Mouse (Mus musculus) brain, adult 2 months (tissue): Measurements from ENCODE around the gene Zdhhc4.
A peak's percentile ranks its signal among the peaks of the same experiment; 100 is the strongest.

Experiments used
- DNase-seq: peaks from one replicate; pipeline ENCODE4 v3.0.0; 2011; ENCODE audit warnings: low read depth, low spot score

Zdhhc4 gene

GRCm38 (mm10) chr5:143279247-143279646, 49.8 kb downstream of the Zdhhc4 start:
- DNase-seq: no peak

- DNase-seq: no peak
Observed at GRCm38 (mm10) chr5:143275761-143276160, 53.3 kb downstream of the Zdhhc4 start.

- DNase-seq: no peak
Observed at GRCm38 (mm10) chr5:143272540-143273330, 56.3 kb downstream of the Zdhhc4 start.

GRCm38 (mm10) chr5:143272108-143272507, 56.9 kb downstream of the Zdhhc4 start:
- DNase-seq: no peak

- DNase-seq: peak; percentile 82
Observed at GRCm38 (mm10) chr5:143271642-143272041, 57.4 kb downstream of the Zdhhc4 start.

- DNase-seq: no peak
Observed at GRCm38 (mm10) chr5:143270151-143270519, 58.9 kb downstream of the Zdhhc4 start.

DNA sequence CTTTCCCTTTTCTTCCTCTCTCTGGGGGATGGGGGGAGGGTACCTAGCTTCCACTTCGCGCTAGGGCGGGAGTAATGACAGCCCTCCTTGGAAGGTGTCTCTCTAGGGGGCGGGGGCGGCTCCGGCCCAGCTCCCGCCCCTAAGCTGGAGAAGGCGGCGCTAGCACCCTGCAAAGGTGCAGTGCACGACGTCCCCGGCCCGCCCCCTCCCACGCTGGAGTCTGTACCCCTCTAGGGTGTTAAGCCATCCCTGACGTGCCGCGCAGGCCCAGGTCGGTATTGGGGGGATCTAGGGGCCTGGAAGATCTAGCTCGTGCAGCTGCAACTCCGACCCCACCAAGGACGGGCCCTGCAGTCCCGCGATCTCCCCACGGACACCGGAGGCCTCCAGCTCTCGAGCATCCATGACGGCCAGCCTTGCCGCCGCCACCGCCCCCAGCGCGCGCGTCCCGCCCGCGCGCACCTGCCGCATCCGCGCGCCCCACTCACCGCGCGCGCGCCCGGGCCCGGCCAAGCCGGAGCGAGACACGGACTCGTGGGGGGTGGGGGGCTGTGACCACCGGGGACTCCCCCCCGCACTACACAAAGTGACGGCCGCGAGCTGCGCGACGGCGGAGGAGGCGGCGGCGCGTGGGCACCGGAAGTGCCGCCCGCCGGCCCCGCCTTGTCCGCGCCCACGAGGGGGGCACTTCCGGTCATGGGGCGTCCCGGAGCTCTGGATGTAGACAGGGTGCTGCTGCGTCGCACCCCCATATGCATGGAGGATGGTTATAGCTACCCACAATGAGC, 59.5 kb downstream of the Zdhhc4 start, which contains the start of gene Zfp316:
Zfp316 (minus strand) TSS at position 660 of the 788 bp plus-strand sequence.
- DNase-seq: peak; percentile 89

- DNase-seq: no peak
Observed at GRCm38 (mm10) chr5:143268985-143269362, 60.1 kb downstream of the Zdhhc4 start.

DNA sequence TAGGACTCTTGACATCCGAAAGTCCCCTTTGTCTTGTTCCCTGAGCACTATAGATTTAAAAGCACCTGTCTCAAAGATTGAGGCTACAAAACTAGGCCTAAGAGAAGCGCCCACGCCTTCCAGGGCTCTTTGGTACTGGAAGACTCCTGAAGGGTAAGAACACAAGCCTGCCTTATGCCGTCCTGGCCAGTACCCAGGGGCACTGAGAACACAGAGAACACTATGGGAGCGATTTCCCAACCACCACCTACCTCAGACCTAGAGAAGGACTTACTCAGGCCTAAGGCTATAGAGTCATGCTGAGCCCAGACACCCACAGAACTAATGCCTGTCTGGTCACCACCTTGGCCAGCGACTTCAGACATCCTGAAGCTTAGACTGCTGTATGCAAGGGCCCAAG, 62.3 kb downstream of the Zdhhc4 start:
- DNase-seq: peak; percentile 49
